Mouse (Mus musculus) MN1 (cell line): ENCODE data around the gene Apba1.

Experiments
- DNase-seq: peaks from one replicate; pipeline ENCODE4 v3.0.0-alpha.2; 2016; ENCODE audit warnings: low spot score

The Apba1 gene

GRCm38 (mm10) chr19:23972881-23973649, 214.4 kb downstream of the Apba1 start:
- DNase-seq, result no peak

- DNase-seq, result no peak
Measured at GRCm38 (mm10) chr19:23977901-23978443, 219.3 kb downstream of the Apba1 start.

GRCm38 (mm10) chr19:23980598-23980997, 221.9 kb downstream of the Apba1 start:
- DNase-seq, result no peak

GRCm38 (mm10) chr19:23984186-23984585, 225.5 kb downstream of the Apba1 start:
- DNase-seq, result no peak

- no peak for DNase-seq
Measured at GRCm38 (mm10) chr19:23987291-23987690, 228.6 kb downstream of the Apba1 start.

- DNase-seq, result no peak
Measured at GRCm38 (mm10) chr19:23988166-23988565, 229.5 kb downstream of the Apba1 start.

- DNase-seq, result no peak
Measured at GRCm38 (mm10) chr19:23995766-23996399, 237.2 kb downstream of the Apba1 start.
